Mouse (Mus musculus): ENCODE measurements around the gene Zfp286. TPM values are rescaled to one million over a fixed set of nuclear protein-coding genes. Genes with fewer than 3 reads are reported as not detected.

Gene Zfp286
- 0.15 and 0.64 TPM in 2 replicates for polyA plus RNA-seq (2012; rRNA removed)

DNA sequence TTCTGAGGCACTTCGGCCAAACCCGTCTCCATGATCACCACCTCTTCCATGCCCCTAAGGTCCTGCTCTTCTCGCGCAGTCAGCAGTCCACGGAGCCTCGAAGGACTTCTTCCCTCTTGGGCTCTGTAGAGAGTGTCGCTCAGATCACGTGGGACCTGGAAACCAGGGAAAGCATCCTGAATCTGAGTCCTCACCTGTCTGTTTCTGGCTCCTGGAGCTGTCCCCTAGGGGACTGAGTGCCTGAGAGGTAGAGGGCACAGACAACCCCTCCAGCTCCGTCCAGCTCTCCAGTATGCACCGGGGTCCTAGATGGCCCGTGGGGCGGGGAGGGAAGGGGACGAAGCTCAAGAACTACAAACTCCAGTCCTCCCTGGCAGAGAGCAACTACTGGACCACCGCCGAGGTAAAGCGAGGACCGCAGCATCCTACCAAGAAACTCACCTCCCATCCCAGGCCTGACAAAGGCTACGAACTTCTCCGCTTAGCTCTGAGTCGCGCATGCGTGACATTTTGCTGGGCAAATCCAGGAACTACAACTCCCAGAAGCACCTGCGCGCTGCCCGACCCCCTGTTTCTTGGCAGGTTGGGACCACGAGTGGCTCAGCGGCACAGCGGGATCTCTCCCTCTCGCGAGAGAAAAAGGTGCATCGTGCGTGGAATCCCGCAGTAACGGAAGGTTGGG lies at the start of gene Zfp286:
Gene Zfp286 (minus strand): TSS at position 528 of the 682 bp plus-strand sequence.
- no peaks in the 10 kb centered on the region for H3K36me3 ChIP-seq (ENCODE audit: control insufficient read depth, insufficient read depth, low read length)
- 10% methylated on average over 34 of the region's 34 CpGs for WGBS
- peak; percentile 59 to 74 for DNase-seq (ENCODE audit: low read depth in 1 of 2, low spot score in 2 of 2)
- no peaks in the 10 kb centered on the region for H3K27me3 ChIP-seq (ENCODE audit: control insufficient read depth, insufficient read depth, low read length)
- H3K27ac ChIP-seq (ENCODE audit: insufficient read depth, low read length) = no peak within 1 kb of the TSS
- peaks cover 4% of the 10 kb centered on the region for H3K4me1 ChIP-seq (ENCODE audit: control insufficient read depth, insufficient read depth, insufficient read length)
- peak within 1 kb of the TSS; percentile 59 for H3K4me3 ChIP-seq (ENCODE audit: extremely low read depth, insufficient read depth, insufficient read length)
- TF ChIP-seq CTCF (IDR thresholded peaks at IDR 0.05; ENCODE audit: extremely low read depth, insufficient read depth, insufficient read length, insufficient replicate concordance) (no peak), POLR2A (IDR thresholded peaks at IDR 0.05; ENCODE audit: low read depth, low read length) (no peak)

DNA sequence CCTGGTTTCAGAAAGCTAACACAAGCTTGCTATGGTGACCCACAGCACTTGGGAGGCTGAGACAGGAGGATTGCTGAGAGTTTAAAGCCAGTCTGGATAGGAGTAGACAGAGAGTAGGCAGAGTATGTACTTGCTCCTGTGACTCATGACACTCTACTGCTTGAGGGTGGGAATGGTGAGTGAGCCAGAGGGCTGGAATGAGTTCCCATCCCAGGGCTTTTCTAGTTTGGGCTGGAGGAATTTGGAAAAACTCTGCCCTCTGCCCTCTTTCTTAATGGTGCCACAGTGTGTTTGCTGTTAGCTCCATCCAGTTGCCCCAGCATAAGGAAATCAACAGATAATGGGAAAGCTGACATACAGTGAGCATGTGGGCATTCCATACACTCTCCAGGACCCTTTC lies 42.6 kb upstream of the Zfp286 start:
- no peaks in the 10 kb centered on the region for H3K27me3 ChIP-seq (ENCODE audit: control insufficient read depth, insufficient read depth, low read length)
- no peaks in the 10 kb centered on the region for H3K36me3 ChIP-seq (ENCODE audit: control insufficient read depth, insufficient read depth, low read length)
- no peak for DNase-seq (ENCODE audit: low read depth in 1 of 2, low spot score in 2 of 2)
- no peaks in the 10 kb centered on the region for H3K4me1 ChIP-seq (ENCODE audit: control insufficient read depth, insufficient read depth, insufficient read length)
- TF ChIP-seq POLR2A (IDR thresholded peaks at IDR 0.05; ENCODE audit: low read depth, low read length) (no peak), CTCF (IDR thresholded peaks at IDR 0.05; ENCODE audit: extremely low read depth, insufficient read depth, insufficient read length, insufficient replicate concordance) (no peak)
- H3K4me3 ChIP-seq (ENCODE audit: extremely low read depth, insufficient read depth, insufficient read length) = no peak overlapping the region
- no peak overlapping the region for H3K27ac ChIP-seq (ENCODE audit: insufficient read depth, low read length)

DNA sequence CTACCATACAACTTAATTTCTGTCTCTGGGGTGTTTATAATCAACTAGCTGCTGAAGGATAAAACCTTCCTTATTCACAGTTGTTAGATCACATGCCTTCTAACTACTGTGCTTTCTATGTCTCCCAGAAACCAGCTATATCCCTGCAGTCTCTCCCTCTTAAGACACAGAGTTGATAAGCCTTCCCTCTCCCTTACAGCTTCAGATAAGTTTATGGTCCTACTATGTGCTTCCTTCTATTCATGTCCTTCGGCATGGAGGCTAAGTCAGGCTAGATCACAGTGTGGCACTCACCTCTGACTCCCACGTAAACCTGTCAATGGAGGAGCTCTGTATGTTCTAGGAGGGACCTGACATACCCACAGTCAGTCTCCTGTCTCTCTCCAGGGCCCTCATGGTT lies 41.1 kb upstream of the Zfp286 start:
- Histone ChIP-seq H3K4me3 (ENCODE audit: extremely low read depth, insufficient read depth, insufficient read length) (no peak overlapping the region), H3K27ac (ENCODE audit: insufficient read depth, low read length) (no peak overlapping the region), H3K36me3 (ENCODE audit: control insufficient read depth, insufficient read depth, low read length) (no peaks in the 10 kb centered on the region), H3K27me3 (ENCODE audit: control insufficient read depth, insufficient read depth, low read length) (no peaks in the 10 kb centered on the region), H3K4me1 (ENCODE audit: control insufficient read depth, insufficient read depth, insufficient read length) (no peaks in the 10 kb centered on the region)
- 87% methylated on average over 2 of the region's 2 CpGs for WGBS
- DNase-seq (ENCODE audit: low read depth in 1 of 2, low spot score in 2 of 2) = no peak
- TF ChIP-seq CTCF (IDR thresholded peaks at IDR 0.05; ENCODE audit: extremely low read depth, insufficient read depth, insufficient read length, insufficient replicate concordance) (no peak), POLR2A (IDR thresholded peaks at IDR 0.05; ENCODE audit: low read depth, low read length) (no peak)

DNA sequence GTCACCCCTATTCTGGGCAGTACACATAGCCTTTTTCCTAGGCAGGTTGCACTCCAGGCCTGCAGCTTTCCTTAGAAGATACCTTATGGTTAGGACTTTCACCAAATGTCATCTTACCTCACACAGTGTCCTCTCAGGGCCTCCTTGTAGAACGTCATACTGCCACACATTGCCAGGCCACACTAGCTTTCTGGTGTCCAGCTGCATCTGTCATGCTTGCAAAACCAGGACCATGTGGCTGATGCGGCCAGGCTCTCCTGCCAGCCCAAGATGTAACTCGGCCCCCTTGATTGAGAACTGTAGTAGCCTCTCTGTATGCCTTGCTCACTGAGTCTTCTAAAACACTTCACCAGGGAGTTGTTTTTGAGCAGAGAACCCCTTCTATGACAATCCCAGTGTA lies 38.6 kb upstream of the Zfp286 start:
- Histone ChIP-seq H3K27me3 (ENCODE audit: control insufficient read depth, insufficient read depth, low read length) (no peaks in the 10 kb centered on the region), H3K27ac (ENCODE audit: insufficient read depth, low read length) (no peak overlapping the region), H3K36me3 (ENCODE audit: control insufficient read depth, insufficient read depth, low read length) (no peaks in the 10 kb centered on the region), H3K4me3 (ENCODE audit: extremely low read depth, insufficient read depth, insufficient read length) (no peak overlapping the region), H3K4me1 (ENCODE audit: control insufficient read depth, insufficient read depth, insufficient read length) (no peaks in the 10 kb centered on the region)
- no peak for TF ChIP-seq CTCF (IDR thresholded peaks at IDR 0.05; ENCODE audit: extremely low read depth, insufficient read depth, insufficient read length, insufficient replicate concordance)
- TF ChIP-seq POLR2A (IDR thresholded peaks at IDR 0.05; ENCODE audit: low read depth, low read length) = no peak
- no peak for DNase-seq (ENCODE audit: low read depth in 1 of 2, low spot score in 2 of 2)
- WGBS = 96% methylated on average over 3 of the region's 3 CpGs

DNA sequence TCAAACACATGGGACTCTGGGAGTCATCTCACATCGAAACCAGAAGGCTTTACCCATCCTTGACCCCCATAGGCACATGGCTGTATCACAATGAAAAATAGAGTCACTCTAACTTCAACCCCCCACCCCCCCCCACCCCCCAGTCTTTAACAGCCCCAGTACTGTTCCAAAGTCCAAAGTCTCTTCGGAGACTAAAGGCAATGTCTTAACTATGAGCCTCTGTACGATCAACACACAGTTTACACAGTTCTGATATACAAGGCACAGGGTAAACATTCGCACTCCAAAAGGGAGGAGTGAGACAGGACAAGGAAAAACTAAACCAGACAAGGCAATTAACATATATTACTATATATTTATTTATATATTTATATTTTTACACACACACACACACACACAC lies 37.9 kb upstream of the Zfp286 start:
- H3K4me3 ChIP-seq (ENCODE audit: extremely low read depth, insufficient read depth, insufficient read length) = no peak overlapping the region
- WGBS = 91% methylated on average over 4 of the region's 4 CpGs
- no peak for DNase-seq (ENCODE audit: low read depth in 1 of 2, low spot score in 2 of 2)
- no peaks in the 10 kb centered on the region for H3K27me3 ChIP-seq (ENCODE audit: control insufficient read depth, insufficient read depth, low read length)
- H3K36me3 ChIP-seq (ENCODE audit: control insufficient read depth, insufficient read depth, low read length) = no peaks in the 10 kb centered on the region
- no peak for TF ChIP-seq CTCF (IDR thresholded peaks at IDR 0.05; ENCODE audit: extremely low read depth, insufficient read depth, insufficient read length, insufficient replicate concordance)
- H3K4me1 ChIP-seq (ENCODE audit: control insufficient read depth, insufficient read depth, insufficient read length) = no peaks in the 10 kb centered on the region
- H3K27ac ChIP-seq (ENCODE audit: insufficient read depth, low read length) = no peak overlapping the region

DNA sequence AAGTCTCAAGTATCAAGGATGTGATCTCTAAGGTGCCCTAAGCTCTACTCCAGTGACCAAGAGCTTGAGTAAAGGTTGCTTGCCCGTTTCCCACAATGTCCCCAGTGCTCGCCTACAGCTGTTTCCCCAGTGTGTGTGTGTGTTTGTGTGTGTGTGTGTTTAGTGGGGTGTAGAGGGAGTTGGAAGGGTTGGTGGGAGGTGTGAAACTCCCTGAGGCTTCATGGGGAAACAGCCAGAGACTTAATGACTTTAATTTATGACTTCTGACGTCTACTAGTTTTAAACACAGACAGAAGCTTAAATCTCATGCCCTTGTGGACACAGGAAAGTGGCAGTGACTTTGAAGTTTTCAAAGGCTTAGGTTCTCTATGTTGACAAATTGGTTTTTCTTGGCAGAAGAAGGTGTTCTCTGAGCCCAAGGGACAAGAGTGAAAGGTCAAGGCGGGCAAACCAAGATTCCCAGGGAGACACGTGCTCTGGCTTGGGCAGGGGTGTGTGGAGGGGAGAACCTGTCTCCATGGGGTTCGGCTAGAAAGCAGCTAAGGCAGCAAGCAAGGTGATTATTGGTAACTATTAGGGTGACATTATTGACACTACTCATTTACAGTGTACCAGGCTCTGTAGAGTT lies 37.0 kb upstream of the Zfp286 start:
- Histone ChIP-seq H3K36me3 (ENCODE audit: control insufficient read depth, insufficient read depth, low read length) (no peaks in the 10 kb centered on the region), H3K4me1 (ENCODE audit: control insufficient read depth, insufficient read depth, insufficient read length) (peaks cover 4% of the 10 kb centered on the region; the same call in 1 of the 2 replicates), H3K4me3 (ENCODE audit: extremely low read depth, insufficient read depth, insufficient read length) (no peak overlapping the region), H3K27ac (ENCODE audit: insufficient read depth, low read length) (no peak overlapping the region), H3K27me3 (ENCODE audit: control insufficient read depth, insufficient read depth, low read length) (no peaks in the 10 kb centered on the region)
- 80% methylated on average over 6 of the region's 6 CpGs for WGBS
- TF ChIP-seq POLR2A (IDR thresholded peaks at IDR 0.05; ENCODE audit: low read depth, low read length) (no peak), CTCF (IDR thresholded peaks at IDR 0.05; ENCODE audit: extremely low read depth, insufficient read depth, insufficient read length, insufficient replicate concordance) (no peak)
- no peak for DNase-seq (ENCODE audit: low read depth in 1 of 2, low spot score in 2 of 2)

Data from spleen, adult 2 months (tissue).